Mouse (Mus musculus) retina, postnatal 7 days (tissue): ENCODE measurements at regions not wholly inside any gene's neighbourhood (a gene's known extent, or its start where the extent isn't known, plus 50 kb on each side); places are given as distances from the start of the nearest gene placed in this dataset.

ENCODE experiments used
- DNase-seq: peaks from one replicate; pipeline ENCODE4 v3.0.0-alpha.2; 2012; ENCODE audit warnings: low read depth, low spot score

GRCm38 (mm10) chr4:153724045-153724444 is 233.0 kb upstream of the A430005L14Rik start:
- no peak for DNase-seq

DNA sequence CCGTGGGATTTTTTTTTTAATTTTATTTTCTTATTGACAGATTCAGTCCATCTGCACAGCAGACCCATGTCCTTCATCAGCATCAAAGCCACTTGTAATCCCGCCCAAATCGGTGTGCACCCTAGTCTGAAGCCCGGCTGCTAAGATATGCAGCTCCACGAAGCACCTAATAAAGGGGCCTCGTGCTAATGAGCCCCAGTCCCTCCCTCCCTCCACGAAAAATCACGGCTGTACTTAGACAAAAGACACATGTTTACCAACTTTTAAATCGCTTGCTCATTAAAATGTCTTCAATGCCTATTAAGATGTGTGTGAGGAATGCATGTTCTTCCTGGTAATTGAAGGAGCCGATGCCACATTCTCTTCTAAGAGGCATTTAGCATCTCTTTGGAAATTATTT is 229.8 kb upstream of the A430005L14Rik start:
- DNase-seq = no peak

GRCm38 (mm10) chr4:153727896-153728422 is 229.1 kb upstream of the A430005L14Rik start:
- no peak for DNase-seq

GRCm38 (mm10) chr4:153738088-153738487 is 218.9 kb upstream of the A430005L14Rik start:
- no peak for DNase-seq

GRCm38 (mm10) chr4:153742241-153742640 is 214.8 kb upstream of the A430005L14Rik start:
- no peak for DNase-seq

DNA sequence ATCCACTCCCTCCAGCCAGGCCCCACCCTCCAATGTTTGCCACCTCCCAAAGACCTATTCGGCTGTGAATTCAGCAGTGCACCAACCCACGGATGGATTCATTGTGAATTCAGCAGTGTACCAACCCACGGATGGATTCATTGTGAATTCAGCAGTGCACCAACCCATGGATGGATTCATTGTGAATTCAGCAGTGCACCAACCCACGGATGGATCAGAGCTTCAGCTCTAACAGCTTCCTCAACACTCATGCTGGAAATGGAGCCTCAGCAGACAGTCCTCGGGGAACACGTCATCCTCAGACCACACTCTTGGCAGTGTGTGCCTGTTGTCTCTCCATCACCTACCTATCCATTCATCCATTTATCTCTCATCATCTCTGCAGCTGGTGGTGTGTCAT is 204.2 kb upstream of the A430005L14Rik start:
- DNase-seq = no peak

DNA sequence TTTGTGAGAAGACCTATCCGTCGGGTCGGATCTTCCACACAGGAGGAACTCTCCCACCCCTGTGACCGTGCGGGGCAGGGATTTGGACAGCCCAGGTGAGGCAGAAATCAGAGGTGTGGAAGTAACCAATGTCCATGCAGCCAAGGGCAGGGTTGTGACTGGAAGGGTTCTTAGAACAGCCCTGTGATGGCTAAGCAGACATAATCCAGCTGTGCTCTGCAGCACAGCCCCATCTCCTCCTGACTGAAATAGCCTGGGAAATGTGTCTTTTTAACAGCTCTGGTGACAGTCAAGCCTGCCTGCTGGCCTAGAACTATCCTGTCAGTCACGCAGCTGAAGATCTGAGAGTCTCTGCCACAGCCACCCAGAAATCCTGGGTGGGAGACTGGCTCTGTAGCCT is 198.7 kb upstream of the A430005L14Rik start:
- no peak for DNase-seq

GRCm38 (mm10) chr4:153758781-153759180 is 198.3 kb upstream of the A430005L14Rik start:
- DNase-seq = no peak

- DNase-seq = no peak
Observed at GRCm38 (mm10) chr4:153760934-153761333, 196.1 kb upstream of the A430005L14Rik start.

GRCm38 (mm10) chr4:153763413-153763812 is 193.6 kb upstream of the A430005L14Rik start:
- no peak for DNase-seq

DNA sequence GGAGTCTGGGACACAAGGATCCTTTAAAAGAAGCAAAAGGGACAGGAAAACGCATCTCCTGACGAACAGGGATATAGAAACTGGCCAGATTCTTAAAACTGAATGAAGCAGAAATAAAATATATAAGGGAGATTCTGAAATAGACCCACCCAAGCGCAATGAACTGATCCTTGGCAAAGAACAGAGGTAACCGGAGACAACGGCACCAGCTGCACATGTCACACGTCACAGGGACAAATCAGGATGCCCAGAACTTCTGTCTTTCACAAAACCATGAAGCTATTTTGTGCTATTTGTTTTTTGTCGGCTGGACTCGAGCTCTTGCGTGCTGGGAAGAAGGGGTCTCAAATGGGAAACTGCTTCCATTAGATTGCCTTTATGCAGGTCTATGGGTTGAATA is 189.3 kb upstream of the A430005L14Rik start:
- DNase-seq = no peak

GRCm38 (mm10) chr4:153768350-153768749 is 188.7 kb upstream of the A430005L14Rik start:
- no peak for DNase-seq

DNA sequence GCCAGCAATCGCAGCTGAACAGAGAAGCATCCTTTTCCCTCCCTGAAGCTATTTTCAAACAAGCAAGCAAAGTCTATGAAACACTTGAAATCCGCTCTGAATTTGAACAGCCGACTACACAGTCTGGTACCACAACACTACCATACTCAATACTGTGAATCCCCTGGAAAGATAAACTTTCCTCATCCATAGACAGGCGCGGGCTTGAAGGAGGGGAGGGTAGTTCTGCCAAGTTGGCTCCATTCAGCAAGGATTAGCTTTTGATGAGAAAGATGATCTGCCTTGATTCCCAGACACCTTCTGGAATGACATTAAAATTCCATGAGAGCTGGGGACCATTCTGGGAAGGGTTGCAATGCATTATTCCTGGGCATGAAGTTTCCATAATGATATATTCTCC is 186.4 kb upstream of the A430005L14Rik start:
- no peak for DNase-seq

DNA sequence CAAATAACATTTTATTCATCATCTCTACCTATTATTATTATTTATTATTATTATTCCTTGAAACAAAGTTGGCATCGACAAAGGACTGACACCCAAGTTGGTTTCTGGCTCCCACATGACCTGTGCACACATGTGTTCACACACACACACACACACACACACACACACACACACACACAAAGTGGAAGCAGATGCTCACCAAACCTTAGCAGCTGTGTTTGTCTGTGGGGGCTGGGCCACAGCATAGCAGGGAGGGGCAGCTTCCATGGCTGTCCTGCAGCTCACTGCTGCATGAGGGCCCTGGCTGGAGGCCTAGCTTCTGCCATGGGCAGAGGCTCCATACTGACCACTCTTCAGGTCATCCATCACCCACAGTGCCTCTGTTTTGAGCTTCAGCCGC is 176.5 kb upstream of the A430005L14Rik start:
- no peak for DNase-seq

- no peak for DNase-seq
Observed at GRCm38 (mm10) chr4:153781271-153781670, 175.8 kb upstream of the A430005L14Rik start.

DNA sequence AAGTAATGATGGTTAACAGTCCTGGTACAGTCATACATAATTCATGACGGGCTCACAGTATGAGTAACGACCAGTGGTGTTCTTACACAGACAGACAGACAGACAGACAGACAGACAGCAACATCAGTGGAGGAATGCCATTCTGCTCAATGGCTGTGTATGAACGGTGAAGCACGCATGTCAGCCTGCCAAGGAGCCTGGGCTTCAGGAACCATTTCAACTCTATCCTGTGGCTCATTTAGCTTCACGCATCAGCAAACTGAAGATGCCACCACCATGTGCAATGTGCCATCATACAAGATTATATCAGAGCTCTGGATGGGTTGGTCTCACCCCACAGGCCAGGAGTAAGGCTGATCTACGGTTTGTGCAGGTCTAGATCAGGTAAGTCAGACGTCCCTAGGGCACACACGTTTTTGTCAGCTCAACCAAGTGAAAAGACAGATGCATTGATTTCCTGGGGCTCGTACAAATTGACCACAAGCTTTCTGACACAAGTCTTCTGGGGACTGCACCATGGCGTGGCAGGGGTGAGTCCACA is 175.0 kb upstream of the A430005L14Rik start:
- no peak for DNase-seq

DNA sequence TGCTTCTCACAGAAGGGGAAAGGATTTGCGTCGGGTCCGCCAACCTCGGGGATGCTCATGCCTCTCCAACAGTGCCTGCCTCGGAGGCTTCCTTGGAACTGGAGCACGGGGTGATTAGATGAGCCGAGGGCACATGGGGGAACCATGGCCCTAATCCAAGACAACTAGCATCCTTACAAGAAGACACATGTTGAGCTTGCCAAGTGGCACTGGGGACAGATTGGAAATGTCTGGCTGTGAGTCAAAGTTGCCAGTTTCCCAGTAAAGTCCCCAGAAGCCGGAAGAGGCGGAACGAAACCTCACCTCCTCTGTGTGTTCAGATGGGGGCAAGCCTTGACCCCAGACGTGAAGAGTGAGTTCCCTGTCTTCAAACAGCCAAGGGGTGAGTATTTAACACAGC is 172.6 kb upstream of the A430005L14Rik start:
- no peak for DNase-seq

DNA sequence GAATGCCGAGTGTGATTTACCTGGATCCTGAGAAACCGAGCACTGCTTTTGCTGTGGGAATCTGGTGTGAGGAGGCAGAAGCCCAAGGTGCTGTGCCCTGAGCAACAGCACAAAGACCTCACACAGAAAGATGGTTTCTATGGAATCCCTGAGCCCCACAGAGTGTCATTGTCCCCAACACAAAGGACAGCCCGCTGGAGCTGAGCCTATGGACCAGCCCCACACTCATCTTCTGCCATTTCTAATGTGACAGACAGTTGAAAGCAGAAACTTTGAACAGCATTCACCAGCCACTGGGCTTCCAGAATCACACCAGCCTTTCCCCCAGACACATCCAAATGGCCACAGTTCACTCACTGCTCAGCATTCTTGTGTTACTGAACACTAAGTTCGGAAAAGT is 171.5 kb upstream of the A430005L14Rik start:
- DNase-seq = no peak

- no peak for DNase-seq
Observed at GRCm38 (mm10) chr4:153792307-153792706, 164.7 kb upstream of the A430005L14Rik start.

GRCm38 (mm10) chr4:153798061-153798460 is 159.0 kb upstream of the A430005L14Rik start:
- DNase-seq = no peak

DNA sequence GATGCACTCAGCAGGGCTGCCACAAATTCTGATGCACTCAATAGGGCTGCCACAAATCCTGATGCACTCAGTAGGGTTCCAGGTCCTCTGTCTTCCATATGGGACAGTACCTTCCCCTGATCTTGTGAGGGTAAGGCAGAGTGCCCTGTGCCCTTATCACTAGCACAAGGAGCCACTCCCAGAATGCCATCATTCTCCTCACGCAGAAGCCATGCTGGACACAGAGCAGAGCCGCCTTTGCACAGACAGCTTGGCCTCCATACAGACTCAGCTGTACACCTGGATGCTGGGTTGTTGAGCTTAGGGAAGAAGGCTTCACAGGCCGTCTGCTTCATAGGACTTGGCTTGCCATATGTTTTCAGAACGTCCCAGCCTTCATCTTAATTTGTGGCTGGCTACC is 151.3 kb upstream of the A430005L14Rik start:
- no peak for DNase-seq

- DNase-seq = no peak
Observed at GRCm38 (mm10) chr4:153806180-153806692, 150.8 kb upstream of the A430005L14Rik start.

DNA sequence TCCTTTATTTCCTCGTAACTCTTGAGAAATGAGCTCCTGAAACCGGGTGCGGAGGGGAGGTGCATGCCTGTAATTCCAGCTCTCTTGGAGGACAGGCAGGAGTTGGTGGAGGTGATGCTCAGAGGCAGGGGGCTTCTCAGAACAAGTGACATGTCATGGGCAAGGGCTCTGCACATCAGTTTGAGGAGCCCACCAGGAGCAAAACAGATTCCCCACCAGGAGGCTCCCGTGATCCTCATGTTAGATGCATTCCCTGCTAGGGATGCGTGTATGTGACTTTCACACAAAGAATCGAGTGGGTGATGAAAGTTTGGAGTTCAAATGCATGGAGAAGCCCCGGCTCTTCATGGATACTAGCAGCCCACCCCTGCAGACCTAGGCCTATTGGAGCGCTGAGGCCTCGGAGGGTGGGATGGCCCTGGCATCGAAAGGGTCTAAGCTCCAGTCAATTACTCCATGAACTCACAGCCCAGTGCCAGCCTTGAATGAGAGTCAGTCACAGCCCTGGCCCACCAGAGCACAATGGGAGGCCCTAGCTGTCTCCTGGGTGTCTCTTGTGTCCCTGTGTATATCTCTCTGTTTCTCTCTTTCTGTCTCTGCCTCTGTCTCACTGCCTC is 150.1 kb upstream of the A430005L14Rik start:
- no peak for DNase-seq
